Mouse (Mus musculus) limb, embryonic 14.5 days (tissue): ENCODE measurements around the gene Cyp2b23. TPM values are rescaled to one million over a fixed set of nuclear protein-coding genes. Genes with fewer than 3 reads are reported as not detected.
"Not testable (repeated sequence)": the region's sequence is repeated elsewhere in the genome, so short reads cannot be mapped to it uniquely, and the experiment has no call there.

ENCODE experiments used
- ATAC-seq: fragments of 200-750 bp; cut with Nextera tagmentation; 2 replicates; pipeline ENCODE4 v1.8.0; 2017; ENCODE audit warnings: low read depth, moderate number of reproducible peaks, moderate TSS enrichment; ENCODE audit not compliant: low FRiP score
- DNase-seq: peaks from one replicate; pipeline ENCODE4 v3.0.0-alpha.2; 2015; ENCODE audit warnings: low spot score
- H3K27ac ChIP-seq: fragments of 300-500 bp; sonication (generic); replicated peaks from 2 replicates; pipeline ENCODE4 v1.5.1; 2014; ENCODE audit warnings: low read depth, mild to moderate bottlenecking, low read length, moderate library complexity, mixed read lengths
- H3K27me3 ChIP-seq: fragments of 300-500 bp; sonication (generic); 2 replicates; pipeline ENCODE4 v1.6.1; 2014; ENCODE audit warnings: low read length, mixed read lengths; ENCODE audit not compliant: control insufficient read depth, insufficient read depth
- H3K36me3 ChIP-seq: fragments of 300-500 bp; sonication (generic); 2 replicates; pipeline ENCODE4 v1.6.1; 2014; ENCODE audit warnings: mild to moderate bottlenecking, low read length, moderate library complexity, mixed read lengths; ENCODE audit not compliant: control insufficient read depth, insufficient read depth
- H3K4me1 ChIP-seq: fragments of 300-500 bp; sonication (generic); 2 replicates; pipeline ENCODE4 v1.6.1; 2014; ENCODE audit warnings: antibody characterized with exemption, low read length, mixed read lengths; ENCODE audit not compliant: control insufficient read depth, insufficient read depth
- H3K4me2 ChIP-seq: fragments of 300-500 bp; sonication (generic); replicated peaks from 2 replicates; pipeline ENCODE4 v1.6.1; 2014; ENCODE audit warnings: low read depth, mild to moderate bottlenecking, low read length, moderate library complexity; ENCODE audit not compliant: severe bottlenecking
- H3K4me3 ChIP-seq: fragments of 300-500 bp; sonication (generic); replicated peaks from 2 replicates; pipeline ENCODE4 v1.5.1; 2014; ENCODE audit warnings: low read length
- H3K9ac ChIP-seq: fragments of 300-500 bp; sonication (generic); 2 replicates; pipeline ENCODE4 v1.6.1; 2014; ENCODE audit warnings: mild to moderate bottlenecking, low read depth, low read length, moderate library complexity; ENCODE audit not compliant: severe bottlenecking
- H3K9me3 ChIP-seq: fragments of 300-500 bp; sonication (generic); 2 replicates; pipeline ENCODE4 v1.6.1; 2016; ENCODE audit warnings: low read length; ENCODE audit not compliant: control insufficient read depth
- POLR2A ChIP-seq: fragments of 200-500 bp; IDR thresholded peaks from 2 replicates; pipeline ENCODE4 v1.8.0; 2012; ENCODE audit warnings: inconsistent platforms, mild to moderate bottlenecking, moderate library complexity, borderline replicate concordance; ENCODE audit not compliant: insufficient read depth, insufficient read length; ENCODE audit errors: extremely low read depth
- WGBS: fragments of 180-500 bp; shearing (Covaris S2); extraction: QIAGEN DNeasy Blood & Tissue Kit; methylation state at CpG from one replicate; pipeline ENCODE4 v1.1.7; 2014; 5-methylcytosine and 5-hydroxymethylcytosine counted together
- polyA plus RNA-seq, 2 experiments: library from polyadenylated mRNA; depleted of rRNA in 1 of 2; stranded (reverse) in 1 of 2; unstranded in 1 of 2; fragments of >200 nt; fragmentation: Nextera tagmentation in 1 of 2; extraction: Ambion mirVana in 1 of 2; gene quantifications; 2 replicates each; pipeline versions ENCODE4 v1.2.1 to v1.2.3; 2012 to 2014

Gene Cyp2b23
- not detected in 2 replicates for polyA plus RNA-seq (2012; rRNA removed)
- not detected in 2 replicates for polyA plus RNA-seq (2014; fragmentation: Nextera tagmentation; extraction: Ambion mirVana)

- 74% methylated on average over 4 of the region's 4 CpGs for WGBS
- Histone ChIP-seq H3K9ac (no peak within 1 kb of the TSS), H3K4me1 (no peaks in the 10 kb centered on the region), H3K27me3 (no peaks in the 10 kb centered on the region), H3K36me3 (no peaks in the 10 kb centered on the region), H3K9me3 (no peaks in the 10 kb centered on the region), H3K4me3 (no peak within 1 kb of the TSS), H3K4me2 (no peak within 1 kb of the TSS), H3K27ac (no peak within 1 kb of the TSS)
- DNase-seq (no peak), ATAC-seq (no peak)
- TF ChIP-seq POLR2A, result no peak
Observed at GRCm38 (mm10) chr7:26686337-26686736, at the start of gene Cyp2b23. Gene Cyp2b23 (minus strand): TSS chr7:26686437.

DNA sequence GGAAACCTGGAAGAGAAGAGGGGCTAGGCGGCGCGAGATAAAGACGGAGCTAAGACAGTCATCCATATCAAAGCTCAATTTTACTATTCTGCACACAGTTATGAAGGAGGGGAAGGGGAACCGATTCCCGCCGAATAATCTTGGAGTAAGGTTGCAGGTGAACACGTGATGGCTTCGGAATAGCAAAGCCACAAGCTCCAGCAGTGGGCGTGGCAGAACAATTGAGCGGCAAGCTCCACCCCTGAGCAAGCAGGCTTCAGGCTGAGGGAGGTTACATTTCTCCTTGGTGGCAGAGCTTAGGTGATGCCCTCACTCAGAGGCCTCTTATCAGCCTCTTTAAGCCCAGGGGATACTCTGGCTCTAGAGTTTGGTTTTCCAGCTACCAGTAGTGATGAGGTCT, 24.8 kb upstream of the Cyp2b23 start:
- Histone ChIP-seq H3K9ac (no peak overlapping the region), H3K4me2 (no peak overlapping the region), H3K4me1 (no peaks in the 10 kb centered on the region), H3K36me3 (no peaks in the 10 kb centered on the region), H3K9me3 (no peaks in the 10 kb centered on the region), H3K4me3 (no peak overlapping the region), H3K27ac (no peak overlapping the region), H3K27me3 (no peaks in the 10 kb centered on the region)
- no peak for DNase-seq
- TF ChIP-seq POLR2A, result no peak
- WGBS, result 91% methylated on average over 11 of the region's 11 CpGs
- no peak for ATAC-seq

DNA sequence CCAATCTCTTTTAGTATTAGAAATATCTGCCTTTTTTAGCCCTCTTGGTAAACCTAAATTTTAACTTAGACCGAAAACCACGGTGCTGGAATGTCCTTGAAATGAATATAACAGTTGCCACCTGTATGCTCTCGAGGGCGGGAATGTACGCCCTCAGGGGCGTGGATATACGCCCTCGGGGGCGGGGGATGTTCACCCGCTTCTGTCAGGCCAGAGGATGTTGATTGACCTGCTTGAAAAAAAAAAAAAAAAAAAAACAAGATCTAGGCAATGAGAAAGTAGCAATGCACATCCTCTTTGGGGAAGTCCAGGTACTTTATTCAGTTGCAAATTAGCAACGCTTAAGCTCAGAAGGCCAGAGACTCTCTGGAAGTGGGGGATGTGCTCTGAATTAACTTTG, 20.8 kb upstream of the Cyp2b23 start:
- H3K9me3 ChIP-seq, result no peaks in the 10 kb centered on the region
- no peak overlapping the region for H3K27ac ChIP-seq
- WGBS, result 34% methylated on average over 11 of the region's 11 CpGs
- no peak overlapping the region for H3K4me2 ChIP-seq
- no peak overlapping the region for H3K4me3 ChIP-seq
- no peaks in the 10 kb centered on the region for H3K4me1 ChIP-seq
- H3K36me3 ChIP-seq, result no peaks in the 10 kb centered on the region
- no peak for ATAC-seq
- H3K27me3 ChIP-seq, result no peaks in the 10 kb centered on the region
- no peak for TF ChIP-seq POLR2A
- DNase-seq, result no peak
- no peak overlapping the region for H3K9ac ChIP-seq

- H3K4me3 ChIP-seq, H3K9me3 ChIP-seq, H3K27ac ChIP-seq, H3K4me1 ChIP-seq, H3K36me3 ChIP-seq, DNase-seq, H3K4me2 ChIP-seq, ATAC-seq, H3K9ac ChIP-seq, H3K27me3 ChIP-seq: not testable (repeated sequence)
- WGBS, result 41% methylated on average over 6 of the region's 6 CpGs
Observed at GRCm38 (mm10) chr7:26706191-26706590, 20.0 kb upstream of the Cyp2b23 start.

DNA sequence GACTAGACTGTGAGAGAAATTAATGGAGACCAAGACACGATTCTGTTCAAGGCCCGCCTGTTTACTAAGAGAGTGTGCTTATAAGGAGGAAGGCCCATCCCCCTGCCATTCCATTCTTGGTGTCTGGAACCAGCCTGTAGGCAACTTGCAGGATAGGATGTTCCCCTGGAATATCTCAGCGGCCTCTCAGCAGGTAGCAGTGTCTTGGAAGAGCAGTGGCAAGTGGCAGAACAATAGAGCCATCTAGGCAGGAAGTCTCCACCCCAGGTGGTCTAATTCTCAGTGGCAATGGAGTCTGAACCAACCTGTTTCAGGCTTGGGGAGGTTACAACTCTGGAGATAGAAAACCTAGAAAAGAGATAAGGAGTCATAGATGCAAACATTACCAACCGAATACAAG, 13.9 kb upstream of the Cyp2b23 start:
- no peak for ATAC-seq
- Histone ChIP-seq H3K27ac (no peak overlapping the region), H3K36me3 (no peaks in the 10 kb centered on the region), H3K4me3 (no peak overlapping the region), H3K9ac (no peak overlapping the region), H3K9me3 (no peaks in the 10 kb centered on the region), H3K27me3 (no peaks in the 10 kb centered on the region), H3K4me2 (no peak overlapping the region), H3K4me1 (no peaks in the 10 kb centered on the region)
- DNase-seq, result no peak
- 75% methylated on average over 4 of the region's 4 CpGs for WGBS
- TF ChIP-seq POLR2A, result no peak

GRCm38 (mm10) chr7:26685713-26686112, 524 bp downstream of the Cyp2b23 start:
- H3K36me3 ChIP-seq, result no peaks in the 10 kb centered on the region
- H3K9me3 ChIP-seq, result no peaks in the 10 kb centered on the region
- no peak overlapping the region for H3K4me3 ChIP-seq
- H3K27me3 ChIP-seq, result no peaks in the 10 kb centered on the region
- DNase-seq (no peak), ATAC-seq (no peak)
- no peak overlapping the region for H3K4me2 ChIP-seq
- no peak overlapping the region for H3K27ac ChIP-seq
- no peak overlapping the region for H3K9ac ChIP-seq
- WGBS, result 73% methylated on average over 2 of the region's 2 CpGs
- TF ChIP-seq POLR2A, result no peak
- no peaks in the 10 kb centered on the region for H3K4me1 ChIP-seq

- not testable (repeated sequence) for H3K27me3 ChIP-seq, H3K4me3 ChIP-seq, H3K4me2 ChIP-seq, H3K4me1 ChIP-seq, H3K9me3 ChIP-seq, ATAC-seq, H3K36me3 ChIP-seq, H3K9ac ChIP-seq, DNase-seq, H3K27ac ChIP-seq
- 34% methylated on average over 2 of the region's 2 CpGs for WGBS
Observed at GRCm38 (mm10) chr7:26667466-26667865, 18.8 kb downstream of the Cyp2b23 start.
